In the genomic region with DNA sequence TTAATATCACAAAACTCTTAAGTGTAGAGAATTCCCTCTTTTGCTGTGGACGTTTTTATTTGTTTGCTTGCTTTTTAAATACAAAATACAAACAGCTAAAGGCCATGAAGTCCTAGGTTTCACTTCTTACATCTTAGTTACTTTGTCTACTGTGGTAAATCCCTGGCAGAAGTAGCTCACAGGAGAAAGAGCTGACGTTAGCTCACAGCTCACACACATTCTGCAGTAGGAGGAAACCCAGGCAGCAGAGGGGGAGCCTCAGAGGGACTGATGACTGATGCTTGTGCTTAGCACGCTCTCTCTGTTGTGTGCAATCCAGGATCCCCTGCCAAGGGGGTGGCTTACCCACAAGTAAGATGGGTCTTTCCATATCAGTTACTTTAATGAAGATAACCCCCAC, we compare ENCODE assay signal across 36 mouse cellular contexts.
"Had no signal": no experiment of that assay in that cellular context is flagged by ENCODE, and none has a peak within 500 bp of the region (broad histone marks: within the 10 kb centered on the region; RNA-seq: fewer than 3 reads in every experiment).

No protein-coding gene starts in this region.

- H3K9me3 ChIP-seq: heart, embryonic 10.5 days; heart, embryonic 12.5 days; heart, embryonic 13.5 days; heart, embryonic 15.5 days; hindbrain, embryonic 10.5 days; hindbrain, embryonic 12.5 days; hindbrain, embryonic 13.5 days; hindbrain, embryonic 15.5 days; intestine, embryonic 15.5 days; kidney, embryonic 15.5 days had no signal

- ATAC-seq: hindbrain, embryonic 16.5 days; hindbrain, postnatal 0 days; inflammation-experienced regulatory T-cells, adult 6 months; intestine, embryonic 15.5 days; intestine, embryonic 16.5 days; intestine, postnatal 0 days had no signal

- H3K27me3 ChIP-seq: heart, embryonic 12.5 days; heart, embryonic 13.5 days; heart, embryonic 15.5 days; hindbrain, embryonic 12.5 days; hindbrain, embryonic 13.5 days; hindbrain, embryonic 15.5 days; intestine, embryonic 15.5 days; kidney, embryonic 15.5 days had no signal

- H3K4me1 ChIP-seq: heart, embryonic 10.5 days; heart, embryonic 12.5 days; heart, embryonic 13.5 days; heart, embryonic 15.5 days; hindbrain, embryonic 10.5 days; hindbrain, embryonic 12.5 days; hindbrain, embryonic 13.5 days; hindbrain, embryonic 15.5 days; intestine, embryonic 15.5 days; kidney, embryonic 15.5 days had no signal

- H3K4me3 ChIP-seq: heart, embryonic 10.5 days; heart, embryonic 12.5 days; heart, embryonic 13.5 days; heart, embryonic 15.5 days; hindbrain, embryonic 10.5 days; hindbrain, embryonic 12.5 days; hindbrain, embryonic 13.5 days; hindbrain, embryonic 15.5 days; intestine, embryonic 15.5 days; kidney, embryonic 15.5 days; layer of hippocampus, adult 2 months; left cerebral cortex, adult 2 months had no signal

- DNase-seq: heart, postnatal 10 days; heart, postnatal 14 days; heart, postnatal 36 days; heart, postnatal 4 days; kidney, adult 11 months; kidney, adult 18-20 months; kidney, adult 2 months; kidney, adult 8-10 months; kidney, adult 9 months; kidney, postnatal 10 days; kidney, postnatal 14 days; kidney, postnatal 25 days; kidney, postnatal 36 days; kidney, postnatal 4 days; layer of hippocampus, adult 9-11 months; layer of hippocampus, postnatal 36 days had no signal

- H3K4me2 ChIP-seq: heart, embryonic 11.5 days; heart, embryonic 12.5 days; heart, embryonic 13.5 days; heart, embryonic 15.5 days; hindbrain, embryonic 12.5 days; hindbrain, embryonic 13.5 days; hindbrain, embryonic 14.5 days; hindbrain, embryonic 15.5 days; intestine, embryonic 15.5 days; kidney, embryonic 15.5 days had no signal

- H3K9ac ChIP-seq: heart, embryonic 12.5 days; heart, embryonic 13.5 days; heart, embryonic 15.5 days; hindbrain, embryonic 12.5 days; hindbrain, embryonic 13.5 days; hindbrain, embryonic 14.5 days; hindbrain, embryonic 15.5 days; intestine, embryonic 15.5 days; kidney, embryonic 15.5 days had no signal

- H3K27ac ChIP-seq: heart, embryonic 10.5 days; heart, embryonic 13.5 days; heart, embryonic 15.5 days; hindbrain, embryonic 10.5 days; hindbrain, embryonic 12.5 days; hindbrain, embryonic 13.5 days; hindbrain, embryonic 14.5 days; hindbrain, embryonic 15.5 days; hindbrain, postnatal 0 days; intestine, embryonic 15.5 days; kidney, embryonic 15.5 days; kidney, postnatal 0 days; layer of hippocampus, adult 2 months; left cerebral cortex, adult 2 months had no signal

- H3K36me3 ChIP-seq: intestine, embryonic 15.5 days had no signal
